Mouse (Mus musculus) cerebellum, adult 2 months (tissue): Measurements from ENCODE around the gene Fntb.
A peak's percentile ranks its signal among the peaks of the same experiment; 100 is the strongest.

Experiments used
- CTCF ChIP-seq: fragments of 200-500 bp; IDR thresholded peaks from 2 replicates; pipeline ENCODE4 v1.5.1; 2011; ENCODE audit warnings: low read depth, mild to moderate bottlenecking, control low read depth, low read length, moderate library complexity, borderline replicate concordance; ENCODE audit not compliant: insufficient read depth
- POLR2A ChIP-seq: fragments of 200-500 bp; IDR thresholded peaks from 2 replicates; pipeline ENCODE4 v1.6.1; 2011; ENCODE audit warnings: low read length, control low read depth, borderline replicate concordance; ENCODE audit not compliant: insufficient read depth

- TF ChIP-seq CTCF (peak; percentile 85), POLR2A (no peak)
Observed at GRCm38 (mm10) chr12:76832704-76833103, 67.3 kb downstream of the Fntb start.
